Mouse (Mus musculus) skeletal muscle tissue, adult 2 months (tissue): ENCODE data around the gene Pde10a.

Experiments used
- DNase-seq: peaks from one replicate; pipeline ENCODE4 v3.0.0-alpha.2; 2012; ENCODE audit warnings: low read depth, low spot score

The Pde10a gene

DNA sequence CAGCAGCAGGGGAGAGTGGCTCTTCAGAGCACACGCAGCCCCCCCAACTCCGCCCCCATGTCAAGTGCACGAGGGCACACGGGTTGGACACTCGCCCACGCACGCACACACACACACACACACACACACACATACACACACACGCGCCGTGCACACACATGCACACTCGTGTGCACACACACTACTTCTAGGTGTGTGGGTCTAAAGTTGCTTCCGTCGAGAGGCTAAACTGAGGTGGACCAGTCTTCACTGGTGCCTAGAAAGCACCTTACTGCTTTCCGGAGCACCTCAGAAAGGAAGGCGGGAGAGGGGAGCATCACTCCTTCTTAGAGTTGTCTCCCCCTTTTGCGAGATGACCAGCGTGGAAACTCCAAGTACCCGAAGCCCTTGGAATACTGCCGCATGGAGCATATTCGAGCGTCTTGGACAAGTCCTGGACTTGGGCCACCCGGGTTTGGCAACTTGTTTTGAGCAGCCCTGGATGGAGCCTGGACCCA lies at the start of gene Pde10a:
Gene Pde10a (plus strand): TSS at position 148 of the 497 bp plus-strand sequence.
- DNase-seq, result peak; percentile 18

DNA sequence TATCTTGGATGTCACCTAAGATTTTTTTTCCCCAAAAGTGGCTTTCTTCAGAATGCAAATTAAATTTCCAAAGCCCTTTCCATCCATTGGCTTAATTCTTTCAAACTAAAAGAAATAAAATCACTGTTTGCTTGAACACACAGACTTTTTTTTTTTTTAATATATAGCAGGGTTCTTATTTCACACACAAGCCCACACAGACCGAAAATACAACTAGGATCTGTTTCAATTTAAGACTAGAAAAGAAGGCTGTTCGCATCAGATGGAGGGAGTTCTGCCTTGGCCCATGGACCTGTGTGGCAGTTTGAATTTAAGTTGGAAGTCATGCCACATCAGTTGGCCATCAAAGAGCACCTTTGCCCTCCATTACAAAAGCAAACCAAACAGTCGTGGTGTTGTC lies 46.6 kb upstream of the Pde10a start:
- DNase-seq, result no peak

DNA sequence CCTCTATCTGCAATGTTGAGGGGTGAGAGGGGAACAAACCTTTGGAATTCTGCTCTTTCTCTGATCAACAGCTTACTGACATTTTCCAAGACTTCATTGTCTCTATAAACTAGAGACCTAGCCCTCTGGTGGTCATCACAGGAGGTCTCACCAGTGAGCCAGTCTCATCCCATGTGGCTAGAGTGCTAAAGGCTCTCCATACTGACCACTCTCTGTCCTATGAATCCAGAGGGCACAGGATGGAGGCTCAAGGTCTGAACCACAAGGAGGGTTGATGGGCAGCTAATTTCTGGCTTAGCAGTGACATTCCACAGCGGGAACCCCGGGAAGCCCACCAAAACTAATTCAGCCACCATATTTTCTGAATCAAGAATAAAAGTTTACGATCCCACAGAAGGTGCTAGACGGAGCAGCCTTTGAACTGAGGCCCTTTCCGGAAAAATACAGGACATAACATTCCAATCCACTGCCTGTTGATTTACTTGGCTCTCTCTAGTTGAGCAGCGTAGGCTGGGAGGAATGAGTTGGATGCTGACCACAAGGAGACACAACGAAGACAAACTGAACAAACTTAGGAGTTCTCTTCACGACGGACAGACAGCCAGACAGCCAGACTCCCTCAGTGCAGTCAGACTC lies 45.6 kb upstream of the Pde10a start:
- no peak for DNase-seq

DNA sequence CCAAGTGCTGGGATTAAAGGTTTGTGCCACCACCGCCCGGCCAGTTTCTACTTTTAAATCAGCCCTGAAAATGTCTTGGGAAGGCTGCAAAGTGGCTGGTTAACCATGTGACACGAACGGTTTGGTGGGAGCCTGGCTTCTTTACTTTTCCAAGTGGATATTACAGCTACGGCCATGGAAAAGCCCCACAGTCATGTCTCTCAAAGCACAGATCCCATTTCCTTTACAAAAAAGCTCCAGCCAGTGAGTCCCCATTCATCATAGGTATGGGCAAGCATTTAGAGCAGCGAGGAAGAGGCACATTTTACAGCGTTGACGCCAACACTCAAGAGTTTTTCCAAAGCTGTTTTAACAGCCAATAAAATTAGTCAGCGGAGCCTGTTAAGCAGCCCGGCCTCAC lies 43.4 kb upstream of the Pde10a start:
- no peak for DNase-seq

DNA sequence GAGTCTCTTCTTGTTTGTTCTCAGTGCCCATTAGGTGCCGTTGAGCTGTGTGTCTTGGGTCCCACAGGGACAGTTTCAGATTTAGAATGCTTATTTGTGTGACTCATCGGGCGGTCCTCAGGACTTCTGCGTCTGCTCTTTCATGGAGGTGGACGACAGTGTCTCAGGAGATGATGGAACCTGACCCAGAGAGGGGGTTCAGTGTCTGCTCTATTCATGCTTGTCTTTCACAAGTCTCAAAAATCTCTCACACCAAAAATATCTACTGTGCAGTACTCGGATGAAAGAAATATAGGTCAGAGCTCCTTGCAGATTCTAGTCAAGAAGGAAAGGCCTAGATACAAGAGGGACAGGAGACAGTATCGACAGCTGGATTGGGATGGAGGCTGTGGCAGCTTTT lies 42.3 kb upstream of the Pde10a start:
- no peak for DNase-seq

DNA sequence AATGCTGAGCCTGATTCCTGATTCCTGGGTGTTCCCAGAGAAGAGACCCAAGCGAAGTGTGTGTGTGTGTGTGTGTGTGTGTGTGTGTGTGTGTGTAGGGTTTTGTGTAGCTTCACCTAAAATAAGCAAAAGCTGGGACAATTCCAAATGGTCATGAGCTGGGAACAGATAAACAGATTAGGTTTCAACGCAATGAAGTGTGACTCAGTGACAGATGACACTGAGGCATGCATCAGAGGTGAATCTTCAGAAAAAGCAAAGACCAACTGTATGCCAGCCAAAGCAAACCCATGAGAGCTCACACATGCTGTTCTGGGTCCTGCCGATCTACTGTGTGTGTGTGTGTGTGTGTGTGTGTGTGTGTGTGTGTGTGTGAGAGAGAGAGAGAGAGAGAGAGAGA lies 40.9 kb upstream of the Pde10a start:
- no peak for DNase-seq

DNA sequence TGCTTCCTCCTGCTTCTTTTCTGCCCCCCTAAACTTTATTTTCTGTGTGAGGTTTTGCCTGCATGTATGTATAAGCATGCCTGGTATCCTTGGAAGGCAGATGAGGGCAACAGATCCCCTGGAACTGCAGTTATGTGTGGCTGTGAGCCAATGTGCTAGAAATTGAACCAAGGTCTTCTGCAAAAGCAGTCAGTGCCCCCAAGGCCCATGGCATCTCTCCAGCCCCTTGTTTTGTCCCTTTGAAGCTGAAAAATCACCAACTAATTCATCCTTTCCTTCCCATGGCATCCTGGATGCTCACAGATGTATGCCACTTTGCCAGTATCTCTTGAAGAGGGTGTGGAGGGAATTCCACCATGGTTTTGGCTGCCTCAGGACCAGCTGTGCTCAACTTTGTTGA lies 40.0 kb upstream of the Pde10a start:
- DNase-seq, result no peak

DNA sequence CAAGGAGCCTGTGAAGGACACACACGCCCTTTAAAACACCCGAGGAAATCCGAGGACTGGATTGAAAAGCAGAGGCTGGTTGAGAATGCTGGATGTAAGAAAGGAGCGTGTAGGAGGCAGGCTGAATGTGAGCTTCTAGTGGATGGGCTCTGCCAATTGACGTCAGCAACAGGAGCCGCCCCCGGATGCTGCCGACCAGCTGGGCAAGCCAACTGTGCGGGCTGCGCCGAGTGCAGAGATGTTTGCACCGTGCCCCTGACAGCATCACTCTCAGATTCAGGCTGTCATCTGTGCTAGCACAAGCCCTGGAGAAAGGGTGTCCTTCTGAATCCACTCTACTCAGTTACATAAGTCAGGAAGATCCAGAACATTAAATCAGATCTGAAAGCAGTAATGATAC lies 37.3 kb upstream of the Pde10a start:
- DNase-seq, result peak; percentile 41

DNA sequence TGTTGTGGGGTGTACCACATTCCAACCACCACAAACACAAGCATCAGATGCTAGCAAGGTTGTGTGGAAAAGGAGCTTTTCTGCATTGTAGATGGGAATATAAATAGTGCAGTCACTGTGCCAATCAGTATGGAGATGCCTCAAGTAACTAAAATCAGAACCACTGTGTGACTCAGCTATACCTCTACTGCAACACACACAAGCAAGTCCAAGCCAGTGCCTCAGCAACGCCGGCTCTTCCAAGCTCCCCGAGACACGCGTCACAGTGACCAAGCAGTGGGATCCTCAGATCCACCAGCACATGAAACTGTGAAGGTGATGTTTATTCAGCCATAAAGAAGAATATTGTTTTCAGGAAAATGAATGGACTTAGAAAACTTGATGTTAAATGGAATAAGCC lies 34.2 kb upstream of the Pde10a start:
- no peak for DNase-seq

DNA sequence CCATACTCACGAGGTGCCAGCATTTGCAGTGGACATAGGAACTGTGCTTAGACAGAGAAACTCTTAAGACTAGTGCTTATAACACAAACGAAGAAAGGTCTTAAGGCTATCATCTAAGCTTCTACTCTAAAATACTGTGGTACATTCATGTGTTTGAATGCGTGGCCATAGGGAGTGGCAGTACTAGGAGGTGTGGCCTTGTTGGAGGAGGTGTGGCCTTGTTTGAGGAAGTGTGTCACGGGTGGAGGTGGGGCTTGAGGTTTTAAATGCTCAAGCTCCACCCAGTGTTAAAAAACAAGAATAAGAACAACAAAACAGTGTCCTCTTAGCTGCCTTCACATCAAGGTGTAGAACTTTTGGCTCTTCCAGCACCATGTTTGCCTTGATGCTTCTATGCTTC lies 31.7 kb upstream of the Pde10a start:
- DNase-seq, result no peak

DNA sequence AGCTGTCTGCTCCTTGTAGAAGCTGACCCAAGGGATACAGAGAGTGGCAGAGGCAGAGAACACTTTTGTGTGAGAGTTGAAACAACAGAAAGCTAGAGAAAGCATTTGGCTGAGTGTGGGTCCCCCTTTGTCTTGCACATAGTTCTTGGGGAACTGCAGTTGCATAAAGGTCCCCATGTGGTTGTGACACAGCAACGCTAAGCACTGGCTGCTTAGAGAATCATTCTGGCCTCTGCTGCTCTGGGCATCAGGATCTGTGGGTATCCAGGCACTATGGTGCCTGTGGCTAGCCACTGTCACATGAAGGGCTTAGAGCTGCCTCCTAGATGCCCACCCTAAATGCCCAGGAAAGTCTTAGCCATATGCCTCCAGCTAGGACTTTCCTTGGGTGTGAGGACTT lies 27.0 kb upstream of the Pde10a start:
- DNase-seq, result no peak

DNA sequence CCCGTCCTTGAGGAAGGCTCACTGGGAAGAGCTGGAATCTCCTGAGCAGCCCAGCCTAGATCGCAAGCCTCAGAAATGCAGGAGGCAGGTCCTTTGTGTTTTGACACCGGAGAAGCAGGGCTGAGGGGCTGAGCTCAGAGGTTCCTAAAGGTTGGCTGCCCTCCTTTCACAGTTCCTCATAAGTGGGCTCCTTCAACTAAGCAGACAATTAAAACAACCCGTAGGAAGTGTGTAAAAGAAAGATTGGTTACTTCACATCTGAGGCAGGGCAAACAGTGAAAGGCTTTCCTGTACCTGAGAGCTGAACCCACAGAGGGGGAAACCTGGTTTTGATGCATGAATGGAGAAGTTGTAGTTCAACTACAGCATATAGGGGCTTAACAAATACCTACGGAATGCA lies 26.5 kb upstream of the Pde10a start:
- no peak for DNase-seq

DNA sequence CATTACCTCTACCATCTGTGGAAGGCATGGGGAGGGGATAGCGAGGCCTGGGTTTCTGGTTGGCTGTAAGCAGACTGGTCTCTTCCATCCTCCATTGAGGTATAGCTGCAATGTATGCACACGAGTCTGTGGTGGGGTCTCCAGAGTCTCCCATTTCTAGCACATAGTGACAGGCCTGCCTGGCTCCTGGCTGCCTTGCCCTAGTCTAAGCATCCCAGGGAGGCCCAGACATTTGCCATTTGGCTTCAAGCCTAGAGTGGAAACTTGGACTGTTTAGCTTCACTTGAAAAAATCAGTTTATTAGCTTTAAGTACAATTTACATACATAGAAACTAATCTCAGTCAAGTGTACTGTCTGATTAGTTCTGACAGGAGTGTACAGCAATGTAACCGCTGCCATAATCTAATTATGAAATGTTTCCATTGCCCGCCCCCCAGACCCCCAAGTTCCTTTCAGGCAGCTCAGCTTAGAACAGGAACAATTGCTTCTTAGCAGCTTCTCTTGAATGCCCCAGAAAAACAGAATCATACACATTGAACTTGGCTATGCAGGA lies 25.5 kb upstream of the Pde10a start:
- DNase-seq, result no peak

DNA sequence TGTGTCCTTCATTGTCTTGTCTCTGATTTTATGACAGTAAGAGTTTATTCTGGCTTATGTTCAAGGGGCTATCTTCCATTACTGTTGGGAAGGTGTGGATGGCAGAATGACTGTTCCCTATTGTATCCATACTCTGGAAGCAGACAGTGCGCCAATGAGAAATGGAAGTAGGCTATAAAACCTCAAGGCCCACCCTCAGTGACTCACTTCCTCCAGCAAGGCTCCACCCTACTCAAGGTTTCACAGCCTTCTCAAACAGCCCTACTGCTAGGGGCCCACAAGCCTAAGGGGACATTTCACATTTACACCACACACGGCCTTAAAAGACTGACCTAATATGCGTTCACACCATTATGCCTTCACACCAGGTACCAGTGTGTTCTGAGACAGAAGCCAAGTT lies 20.8 kb upstream of the Pde10a start:
- no peak for DNase-seq

DNA sequence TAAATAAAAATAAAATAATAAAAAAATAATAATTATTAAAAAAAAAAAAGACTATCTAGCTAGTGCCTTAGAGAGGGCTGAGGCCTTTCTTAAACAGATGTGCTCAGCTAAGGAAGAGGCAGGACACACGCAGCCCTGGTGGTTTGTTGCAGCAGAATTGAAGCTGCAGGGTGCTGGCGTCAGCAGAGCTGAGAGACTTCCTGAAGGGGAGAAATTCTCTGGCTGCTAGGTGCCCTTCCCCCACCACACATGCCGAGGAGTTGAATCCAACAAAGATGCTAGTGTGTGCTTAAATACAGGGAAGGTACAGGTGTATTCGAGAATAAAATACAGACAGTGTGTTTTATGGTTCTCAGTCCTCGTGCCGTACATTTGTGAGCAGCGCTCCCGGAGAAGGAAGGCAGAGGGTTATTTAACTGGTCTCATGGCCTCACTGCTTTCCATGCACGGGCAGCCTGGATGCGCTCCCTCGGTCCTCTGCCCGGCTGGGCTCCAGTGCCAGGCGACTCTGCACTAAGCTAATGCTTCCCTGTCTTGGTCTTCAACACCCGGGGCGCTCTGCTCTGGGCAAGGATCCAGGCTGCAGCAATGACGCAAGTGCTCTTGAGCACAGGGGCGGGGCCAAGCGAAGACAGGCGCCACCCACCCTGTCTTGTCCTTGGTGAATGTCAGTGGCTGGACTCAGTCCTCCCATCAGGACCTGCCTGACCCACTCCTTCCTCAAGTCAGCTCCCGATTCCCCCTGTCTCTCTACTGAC lies 19.3 kb upstream of the Pde10a start:
- peak; percentile 93 for DNase-seq

DNA sequence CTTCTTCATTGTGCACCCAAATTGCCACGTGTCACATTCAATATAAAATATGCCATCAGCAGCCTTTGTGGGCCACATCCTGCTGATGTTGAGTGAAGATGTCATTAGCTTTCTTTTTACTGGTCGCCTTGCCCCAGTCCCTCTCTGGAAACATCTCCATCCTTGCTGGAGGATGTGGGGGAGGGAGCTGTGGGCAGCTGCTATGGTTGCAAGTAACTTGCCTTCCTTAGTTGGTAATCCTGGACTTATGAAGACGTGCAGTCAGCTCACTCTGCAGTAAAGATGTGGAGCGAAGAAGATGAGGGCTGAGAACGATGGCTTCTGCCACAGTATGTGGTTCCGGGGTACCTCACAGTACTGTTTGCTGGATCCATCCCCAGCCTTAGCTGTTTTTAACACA lies 18.4 kb upstream of the Pde10a start:
- DNase-seq, result no peak

DNA sequence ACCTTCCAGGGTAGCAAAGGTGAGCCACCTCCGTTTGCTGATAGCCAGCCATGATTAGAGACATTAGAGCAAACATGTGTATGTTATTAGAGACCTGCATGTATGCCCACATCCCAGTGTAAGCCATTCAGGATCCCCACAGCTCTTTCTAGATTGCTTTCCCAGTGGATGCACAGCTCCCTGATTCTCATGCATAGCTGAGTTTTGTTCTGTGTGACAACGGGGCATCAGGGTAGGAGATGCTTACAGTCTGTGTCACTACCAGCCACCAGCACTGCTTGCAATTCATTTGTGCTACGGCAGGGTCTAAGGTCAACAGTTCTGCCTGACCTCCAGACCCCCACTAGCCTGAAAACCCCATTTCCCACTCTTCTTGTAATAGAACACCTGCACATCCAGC lies 17.5 kb upstream of the Pde10a start:
- DNase-seq, result no peak

DNA sequence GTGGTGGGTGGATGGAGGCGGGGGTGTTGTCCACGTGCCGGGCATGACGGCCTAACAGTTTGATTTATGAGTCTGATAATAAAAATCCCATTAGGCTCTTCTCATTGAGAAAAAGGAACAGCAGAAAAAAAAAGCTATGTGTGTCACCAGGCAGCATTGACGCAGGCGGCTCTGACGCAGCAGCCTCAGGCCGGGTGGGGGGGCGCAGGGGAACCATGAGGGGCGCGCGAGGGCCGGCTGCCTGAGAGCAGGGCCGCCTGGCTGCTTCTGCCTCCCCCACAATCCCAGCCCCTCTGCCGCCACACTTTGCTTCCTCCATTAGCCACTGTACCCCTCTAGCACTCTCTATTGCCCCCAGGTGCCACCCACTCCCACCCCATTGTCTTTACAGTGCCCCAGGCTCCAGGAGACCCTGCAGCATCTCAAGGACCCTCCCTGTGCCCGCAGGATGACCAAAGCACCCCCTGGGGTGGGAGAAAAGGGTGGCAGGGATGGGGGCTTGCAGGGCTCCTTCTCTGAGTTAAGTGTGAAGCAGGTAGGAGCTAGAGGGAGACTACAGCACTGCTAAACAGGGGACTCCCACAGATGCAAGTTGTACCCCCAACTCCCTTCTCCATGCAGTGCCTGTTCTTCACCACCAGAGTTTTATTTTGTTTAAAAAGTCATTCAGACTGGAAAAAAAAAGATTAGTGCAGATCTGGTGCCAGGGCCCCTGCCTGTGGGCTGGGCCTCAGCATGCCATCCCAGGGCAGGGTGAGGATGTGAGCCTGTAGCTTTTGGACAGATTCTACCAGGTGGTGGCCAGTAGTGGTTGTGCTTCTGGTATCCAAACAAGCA lies 16.6 kb upstream of the Pde10a start:
- peak; percentile 81 for DNase-seq

DNA sequence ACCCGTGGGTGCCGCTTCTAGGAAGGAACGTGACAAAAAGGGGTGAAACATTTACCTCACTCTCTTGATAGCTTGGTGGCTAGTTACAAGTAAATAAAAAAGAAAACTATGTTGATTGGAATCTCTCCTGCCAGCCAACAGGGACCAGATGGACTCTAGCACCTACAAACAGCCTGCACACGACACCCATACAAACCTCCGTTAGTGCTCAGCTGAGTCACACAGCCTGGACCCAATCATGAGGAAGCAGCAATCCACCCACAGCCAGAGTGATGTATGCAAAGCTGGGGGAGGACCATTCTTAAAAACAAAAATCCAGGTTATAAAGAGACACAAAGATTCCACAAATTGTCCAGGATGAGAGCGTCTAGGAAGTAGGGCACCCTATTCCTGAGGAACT lies 9.2 kb upstream of the Pde10a start:
- no peak for DNase-seq

DNA sequence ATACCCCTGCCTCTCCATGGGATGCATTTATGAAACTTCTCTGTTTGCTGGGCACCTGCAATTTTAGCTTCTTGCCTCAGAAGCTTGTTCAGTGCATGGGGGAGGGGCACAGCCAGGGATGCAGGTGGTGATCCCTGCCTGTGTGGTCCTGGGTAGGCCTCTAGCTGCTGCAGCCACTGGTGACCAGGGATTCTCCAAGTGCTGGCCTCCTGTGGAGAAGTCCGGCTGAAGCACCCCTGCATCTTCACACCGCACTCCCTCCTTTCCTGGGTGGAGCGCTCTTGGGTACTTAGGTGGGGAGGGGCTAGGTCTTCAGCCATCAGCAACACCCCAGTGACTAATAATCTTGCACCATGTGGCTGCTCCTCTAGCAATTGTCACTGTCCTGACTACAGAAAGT lies 1.2 kb upstream of the Pde10a start:
- DNase-seq, result no peak

DNA sequence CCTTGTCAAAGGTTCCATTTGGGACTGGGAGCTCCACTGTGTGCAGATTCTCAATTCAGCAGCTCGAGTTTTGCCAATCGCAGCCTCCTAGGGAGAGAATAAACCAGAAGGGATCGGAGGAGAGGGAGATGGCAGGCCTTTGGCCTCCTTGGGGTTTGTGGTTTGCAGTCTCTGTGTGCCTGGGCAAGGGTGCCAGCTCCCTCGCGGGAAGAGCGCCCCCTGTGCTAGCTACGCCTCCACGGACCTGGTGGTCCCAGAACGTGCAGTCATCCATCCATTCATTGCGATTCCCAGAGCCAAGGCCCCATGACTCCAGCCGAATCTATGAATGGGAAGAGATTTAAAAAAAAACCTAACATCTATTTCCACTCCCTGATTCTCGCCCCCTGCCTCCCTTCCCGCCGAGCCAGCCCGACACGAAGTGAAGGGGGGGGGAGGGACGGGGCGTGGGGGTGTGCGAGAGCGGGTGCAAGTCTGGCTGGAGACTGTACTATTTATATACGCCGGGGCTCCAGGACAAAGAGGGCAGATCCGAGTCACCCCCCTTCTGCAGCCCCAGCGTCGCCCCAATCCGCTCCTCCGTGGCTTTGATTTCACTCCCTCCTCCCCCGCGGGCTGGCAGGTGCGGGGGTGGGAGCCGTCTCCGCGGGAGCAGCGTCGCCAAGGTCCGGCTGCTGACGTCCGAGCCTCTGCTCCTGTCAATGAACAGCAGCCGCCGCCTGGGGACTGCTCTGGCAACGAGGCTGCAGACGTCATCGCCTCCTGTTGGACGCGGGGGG lies 596 bp upstream of the Pde10a start:
- peak; percentile 88 for DNase-seq
